Mouse (Mus musculus) liver (tissue): ENCODE data around the gene Mdga2.

Experiments used
- DNase-seq: peaks from one replicate; pipeline ENCODE4 v3.0.0-alpha.2; 2020; ENCODE audit warnings: mixed read lengths

Mdga2 gene

GRCm38 (mm10) chr12:67222221-67223025 is at the start of gene Mdga2:
TSS of gene Mdga2 (minus strand) at chr12:67222549.
- peak; percentile 3 for DNase-seq

GRCm38 (mm10) chr12:67267409-67267808 is 45.1 kb upstream of the Mdga2 start:
- DNase-seq: no peak

DNA sequence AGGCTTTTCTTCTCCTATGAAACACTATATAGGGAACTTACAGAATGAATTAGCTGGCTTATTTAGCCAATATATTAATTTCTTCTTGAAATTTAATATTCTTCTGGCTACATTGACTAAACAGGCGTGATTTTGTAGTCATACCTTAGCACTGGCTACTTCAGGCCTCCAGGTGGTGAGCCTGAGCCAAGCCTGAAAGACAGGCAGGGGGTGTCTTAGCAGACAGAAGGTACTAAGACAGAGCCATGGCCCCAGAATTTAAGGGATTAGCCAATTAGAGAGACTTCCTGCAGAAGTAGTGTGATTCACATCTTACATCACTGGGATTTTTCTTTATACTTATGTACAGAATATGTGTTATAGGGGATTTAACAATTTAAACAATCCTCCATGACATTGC is 1.2 kb upstream of the Mdga2 start:
- no peak for DNase-seq

DNA sequence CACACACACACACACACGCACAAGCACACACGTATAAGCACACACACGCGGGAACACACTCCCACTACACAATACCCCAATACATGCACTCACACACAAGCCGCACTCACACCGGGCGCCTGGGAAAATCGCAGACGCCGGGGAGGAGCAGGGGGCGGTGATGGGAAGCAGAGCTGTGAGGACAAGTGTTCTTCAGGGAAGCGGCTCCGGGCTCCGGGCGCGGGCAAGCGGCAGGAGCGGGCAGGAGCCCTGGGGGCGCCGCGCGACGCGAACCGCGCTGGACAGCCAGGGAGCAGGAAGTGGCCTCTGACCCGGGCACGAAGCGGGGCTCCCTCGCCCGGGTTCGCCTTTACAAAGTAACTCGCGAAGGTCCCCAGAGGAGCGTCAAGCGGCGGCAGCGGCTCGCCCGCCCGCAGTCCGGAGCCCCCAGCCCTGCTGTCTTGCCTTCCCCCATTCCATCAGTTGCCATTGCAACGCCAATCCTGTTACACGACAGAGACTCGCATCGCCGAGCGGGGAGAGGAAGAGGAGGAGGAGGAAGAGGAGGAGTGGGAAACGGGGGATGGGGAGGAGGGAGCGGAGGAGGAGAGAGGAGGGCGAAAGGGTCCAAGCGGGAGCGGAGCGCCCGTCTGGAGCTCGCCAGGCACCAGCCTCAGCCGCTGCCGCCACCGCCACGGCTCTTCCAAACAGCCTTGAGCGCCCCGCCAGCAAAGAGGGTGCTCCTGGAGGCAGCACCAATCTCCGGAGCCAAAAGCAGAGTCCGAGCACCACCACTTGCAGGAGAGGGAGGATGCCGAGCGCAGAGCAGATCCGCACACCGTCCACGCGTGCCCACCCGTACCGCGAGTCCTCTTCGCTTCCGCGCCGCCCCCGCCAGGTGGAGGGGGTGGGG is 774 bp downstream of the Mdga2 start:
- peak; percentile 6 for DNase-seq

GRCm38 (mm10) chr12:67220641-67221231 is 1.6 kb downstream of the Mdga2 start:
- DNase-seq: no peak

GRCm38 (mm10) chr12:67220041-67220440 is 2.3 kb downstream of the Mdga2 start:
- DNase-seq: no peak

DNA sequence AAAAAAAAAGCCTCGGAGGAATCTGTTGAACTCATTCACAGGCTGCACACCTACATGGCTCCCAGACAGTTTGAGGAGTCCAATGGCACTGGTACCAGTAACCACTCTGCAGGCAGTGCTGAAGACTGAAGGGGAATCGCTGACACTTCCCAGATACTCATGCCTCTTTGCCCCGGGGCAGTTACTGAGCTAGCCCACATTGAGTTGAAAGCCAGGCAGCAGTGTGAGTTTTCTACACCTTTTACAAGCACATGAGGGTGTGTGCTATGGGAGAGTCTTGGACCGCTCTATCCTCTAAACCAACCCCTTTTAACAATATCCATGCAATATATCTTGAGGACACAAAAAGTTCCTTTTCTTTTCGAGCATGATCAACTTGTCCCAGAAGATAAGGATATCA is 2.8 kb downstream of the Mdga2 start:
- no peak for DNase-seq

DNA sequence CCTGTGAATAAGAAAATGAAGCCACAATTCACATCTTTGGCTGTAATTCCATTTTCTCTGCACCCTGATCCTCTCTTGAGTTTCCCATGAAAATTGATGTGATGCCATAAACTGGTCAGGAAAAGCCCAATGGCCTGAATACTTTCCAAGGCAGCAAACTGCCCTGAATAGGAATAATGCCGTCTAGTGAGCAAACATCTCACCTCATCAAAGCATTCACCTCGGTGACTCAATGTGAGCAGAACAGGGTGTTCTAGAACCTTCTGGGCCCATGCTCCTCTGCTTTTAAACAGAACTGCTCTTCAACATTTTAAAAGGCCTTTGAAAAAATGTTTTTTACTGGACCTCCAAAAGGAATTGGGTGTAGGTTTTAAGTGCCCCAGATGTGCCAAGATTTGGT is 9.5 kb downstream of the Mdga2 start:
- no peak for DNase-seq

DNA sequence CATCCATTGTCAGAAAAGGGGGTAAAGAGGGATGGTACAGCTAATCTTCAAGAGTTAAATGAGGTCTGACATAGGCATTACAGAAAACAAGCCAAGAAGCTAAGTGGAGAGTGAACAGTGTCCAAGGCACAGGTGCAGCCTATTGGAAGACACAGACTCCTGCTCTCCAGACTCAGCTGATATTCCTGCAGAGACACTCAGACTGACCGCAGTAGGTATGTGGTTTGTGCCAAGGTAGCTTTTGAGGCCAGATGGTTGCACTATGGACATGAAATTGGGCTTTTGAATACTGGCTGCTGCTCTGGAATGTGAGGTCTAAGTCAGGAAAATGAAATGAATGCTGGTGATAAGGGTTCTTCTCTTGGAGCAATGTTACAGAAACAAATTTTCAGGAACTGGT is 44.2 kb downstream of the Mdga2 start:
- DNase-seq: no peak

DNA sequence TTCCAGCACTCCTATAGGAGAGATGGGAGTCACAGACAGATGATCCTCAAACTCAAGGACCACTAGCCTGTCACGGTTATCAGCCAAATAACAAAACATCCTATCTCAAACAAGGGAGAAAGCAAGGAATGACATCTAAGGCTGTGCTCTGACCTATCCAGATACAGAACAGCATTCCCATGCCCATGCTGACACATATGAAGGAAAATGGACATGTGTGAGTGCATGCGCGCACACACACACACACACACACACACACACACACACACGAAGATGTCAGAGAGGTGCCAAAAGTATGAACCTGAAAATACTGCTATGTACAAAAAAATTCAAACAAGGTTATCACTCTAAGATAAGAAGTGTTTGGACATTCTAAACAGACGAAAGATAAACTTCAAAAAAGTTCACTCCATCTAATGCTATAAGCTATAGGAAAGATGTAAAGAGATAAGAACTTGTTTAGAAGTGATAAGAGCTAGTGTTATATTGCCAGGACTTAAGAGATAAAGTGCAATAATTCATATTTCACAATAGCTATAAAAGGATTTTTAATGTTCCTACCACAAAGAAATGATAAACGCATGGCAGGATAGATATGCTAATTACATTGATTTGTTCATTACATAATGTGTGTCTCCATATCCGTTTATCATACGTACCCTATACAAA is 65.6 kb downstream of the Mdga2 start:
- DNase-seq: no peak

DNA sequence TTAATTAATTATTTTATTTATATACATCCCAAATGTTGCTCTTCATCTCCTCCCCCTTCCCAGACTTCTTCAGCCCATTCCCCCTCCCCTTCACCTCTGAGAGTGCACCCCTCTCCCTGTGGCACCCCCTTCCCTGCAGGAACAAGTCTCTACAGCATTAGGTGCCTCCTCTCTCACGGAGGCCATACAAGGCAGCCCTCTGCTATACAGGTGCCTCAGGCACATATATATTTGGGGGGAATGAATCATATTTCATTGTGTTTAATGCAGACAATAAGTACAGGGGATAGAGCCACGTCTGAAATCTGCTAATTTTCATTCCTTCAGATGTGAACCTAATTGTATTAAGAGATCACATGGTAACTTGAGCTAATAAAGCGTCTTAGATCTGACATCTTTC is 69.3 kb downstream of the Mdga2 start:
- no peak for DNase-seq

DNA sequence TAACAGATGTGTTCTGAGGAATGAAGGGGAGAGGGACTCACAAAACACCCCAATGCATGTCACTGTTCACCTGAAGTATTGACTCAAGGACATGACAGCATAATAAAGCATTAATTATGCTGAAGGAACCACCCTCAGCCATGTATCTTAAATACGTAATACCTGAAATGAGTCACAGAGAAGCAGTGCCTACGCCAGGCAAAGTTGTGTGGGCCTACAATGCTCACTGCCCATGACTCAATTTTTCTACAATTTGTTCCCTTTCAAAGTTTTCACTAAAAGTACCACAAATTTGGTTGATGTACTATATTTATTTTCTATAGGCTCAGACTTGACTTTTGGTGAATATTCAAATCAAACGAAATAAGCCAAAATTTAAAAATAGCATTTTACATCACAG is 80.7 kb downstream of the Mdga2 start:
- DNase-seq: no peak

DNA sequence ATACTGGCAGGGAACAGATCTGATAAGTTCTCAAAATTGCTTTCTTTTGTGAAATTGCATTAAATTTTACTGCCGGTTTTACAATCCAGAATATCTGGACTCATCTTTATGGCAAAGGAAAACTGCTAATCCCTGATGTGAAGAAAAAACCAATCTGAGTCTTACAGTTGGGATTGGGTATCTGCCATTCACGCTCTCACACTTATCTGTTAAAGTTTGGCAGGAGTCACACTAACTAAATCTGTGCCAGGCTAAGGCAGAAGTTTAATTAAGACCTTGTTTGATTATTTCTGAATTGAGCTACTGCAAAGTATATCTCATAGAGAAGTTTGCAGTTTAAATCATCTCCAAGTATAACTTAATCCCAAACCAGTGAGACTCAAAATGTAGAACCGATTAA is 82.2 kb downstream of the Mdga2 start:
- DNase-seq: no peak

GRCm38 (mm10) chr12:67127457-67127856 is 94.9 kb downstream of the Mdga2 start:
- no peak for DNase-seq

- no peak for DNase-seq
These were observed 98.5 kb downstream of the Mdga2 start for GRCm38 (mm10) chr12:67123874-67124273.

GRCm38 (mm10) chr12:67118652-67119515 is 103.5 kb downstream of the Mdga2 start:
- DNase-seq: no peak

DNA sequence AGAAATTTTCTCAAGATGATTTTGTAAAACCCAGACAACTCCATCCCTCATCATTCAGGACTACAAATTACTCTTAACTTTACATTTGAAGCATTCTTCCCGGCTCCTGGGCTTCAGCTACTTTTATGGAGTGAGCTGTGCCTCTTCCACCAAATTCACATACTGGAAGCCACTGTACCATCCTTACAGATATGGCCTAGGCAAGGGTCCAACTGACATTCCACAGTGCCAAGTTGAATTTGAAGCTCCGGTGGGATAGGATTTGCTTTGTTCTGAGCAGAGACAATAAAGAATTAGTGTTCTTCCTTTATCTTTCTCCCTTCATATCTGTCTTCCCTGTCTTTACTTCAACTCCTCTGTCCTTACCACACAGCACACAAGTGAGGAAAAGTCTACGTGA is 118.2 kb downstream of the Mdga2 start:
- DNase-seq: no peak

DNA sequence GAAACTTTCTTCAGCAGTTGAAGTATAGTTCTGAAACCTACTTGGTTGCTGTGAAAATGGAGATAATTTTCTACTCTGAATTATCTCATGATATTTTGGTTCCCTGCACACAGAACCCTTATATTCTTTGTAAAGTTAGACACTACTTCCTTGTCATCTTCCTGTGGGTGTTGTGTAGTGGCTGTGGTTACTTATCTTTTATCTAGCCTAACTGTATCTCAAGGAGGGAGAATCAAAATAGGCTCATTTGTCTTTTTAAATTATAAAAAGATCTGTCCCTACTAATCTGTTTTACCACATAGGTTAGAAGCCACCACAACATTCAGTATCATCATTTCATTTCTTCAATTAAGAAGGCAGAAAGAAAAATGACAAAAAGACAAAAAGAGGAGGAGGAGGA is 127.9 kb downstream of the Mdga2 start:
- no peak for DNase-seq

DNA sequence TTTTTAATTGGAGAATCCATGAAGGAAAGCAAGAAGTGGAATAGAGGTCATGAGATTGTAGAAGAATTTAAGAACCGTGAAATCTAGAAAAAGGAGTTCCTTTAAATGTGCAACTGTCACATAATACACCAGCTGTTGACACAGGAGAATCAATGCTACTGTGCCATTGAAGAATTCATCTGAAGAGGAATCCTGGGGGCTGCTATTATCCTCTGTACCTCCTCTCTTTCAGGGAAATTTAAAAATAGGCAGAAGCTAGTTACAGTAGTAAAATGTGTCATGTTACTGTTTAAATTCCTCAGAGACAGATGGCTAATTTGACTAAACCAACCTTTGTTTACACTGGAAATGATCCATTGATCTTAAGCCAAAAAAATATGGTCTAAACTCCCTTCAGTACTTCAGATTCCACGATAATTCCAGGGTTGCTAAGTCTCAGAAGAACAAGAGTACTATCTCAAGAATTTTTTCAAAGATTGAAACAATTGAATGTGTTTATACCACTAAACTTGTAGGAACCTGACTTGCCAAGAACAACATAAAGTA is 131.9 kb downstream of the Mdga2 start:
- no peak for DNase-seq

GRCm38 (mm10) chr12:67059136-67060014 is 163.0 kb downstream of the Mdga2 start:
- peak; percentile 9 for DNase-seq

- DNase-seq: no peak
These were observed 165.7 kb downstream of the Mdga2 start for GRCm38 (mm10) chr12:67056621-67057020.
